13 mouse cellular contexts compared by ENCODE assay signal in the genomic region with DNA sequence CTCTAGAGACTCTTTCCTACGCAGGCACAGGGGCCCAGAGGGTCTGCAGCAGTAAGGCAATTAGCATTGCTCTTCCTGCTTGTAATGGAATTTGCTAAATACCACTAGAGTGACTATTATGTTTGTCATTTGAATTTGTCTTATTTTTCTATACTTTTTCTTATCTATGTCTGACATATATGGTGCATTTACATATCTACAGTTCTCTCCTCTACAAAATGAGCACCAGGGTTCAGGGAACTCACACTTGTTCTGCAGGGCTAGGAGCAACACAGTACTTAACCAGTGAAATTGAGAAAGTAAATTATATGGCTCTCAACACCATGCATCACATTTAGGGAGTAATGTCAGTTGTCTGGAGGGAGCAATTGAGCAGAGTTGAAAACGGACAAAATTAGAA.
"Had no signal": no experiment of that assay in that cellular context is flagged by ENCODE, and none has a peak within 500 bp of the region (broad histone marks: within the 10 kb centered on the region; RNA-seq: fewer than 3 reads in every experiment).

No protein-coding gene starts in this region.

- H3K9me3 ChIP-seq: hindbrain, embryonic 15.5 days; limb, embryonic 15.5 days had no signal

- H3K4me3 ChIP-seq: hindbrain, embryonic 15.5 days; layer of hippocampus, adult 2 months; limb, embryonic 12.5 days; limb, embryonic 15.5 days had no signal

- H3K4me1 ChIP-seq: hindbrain, embryonic 15.5 days; limb, embryonic 12.5 days had no signal

- H3K4me2 ChIP-seq: hindbrain, embryonic 15.5 days; limb, embryonic 12.5 days; limb, embryonic 15.5 days had no signal

- H3K36me3 ChIP-seq: hindbrain, embryonic 15.5 days; limb, embryonic 12.5 days; limb, embryonic 15.5 days had no signal

- DNase-seq: kidney, adult 2 months; kidney, postnatal 25 days; layer of hippocampus, adult 9-11 months; lung, postnatal 36 days; midbrain, embryonic 14.5 days; thymus, postnatal 25 days had no signal

- H3K27me3 ChIP-seq: hindbrain, embryonic 15.5 days; limb, embryonic 12.5 days; limb, embryonic 15.5 days had no signal

- H3K27ac ChIP-seq: hindbrain, embryonic 15.5 days; kidney, postnatal 0 days; layer of hippocampus, adult 2 months; limb, embryonic 12.5 days; limb, embryonic 15.5 days had no signal

- H3K9ac ChIP-seq: hindbrain, embryonic 15.5 days; limb, embryonic 12.5 days; limb, embryonic 15.5 days had no signal

- ATAC-seq: intestine, postnatal 0 days; lung, postnatal 0 days had no signal
